Mouse (Mus musculus): ENCODE measurements around the gene Jmjd1c.

DNA sequence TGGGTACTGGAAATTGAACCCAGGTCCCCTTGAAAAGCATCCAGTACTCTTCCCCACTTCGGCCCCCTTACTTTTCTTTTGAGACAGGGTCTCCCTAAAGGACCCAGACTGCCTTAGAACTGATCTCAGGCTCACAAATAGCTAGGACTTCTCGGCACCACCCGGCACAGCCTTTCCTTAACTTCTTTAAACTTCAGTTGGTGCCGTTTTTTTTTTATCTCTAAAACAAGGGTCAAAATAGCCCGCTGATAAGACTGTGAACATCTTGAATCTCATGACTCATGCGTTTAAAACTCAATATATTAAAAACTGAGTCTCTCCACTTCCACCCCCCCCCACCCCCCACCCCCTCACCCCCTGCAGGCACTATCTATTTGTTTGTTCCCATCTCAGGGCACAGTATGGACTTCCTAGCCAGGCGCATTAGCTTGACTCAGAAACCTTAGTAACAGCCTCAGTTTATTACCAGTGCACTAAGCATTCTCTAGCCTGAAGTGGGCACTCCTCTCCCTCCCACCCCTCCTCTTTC, 200.1 kb downstream of the Jmjd1c start:
- TF ChIP-seq CTCF (IDR thresholded peaks at IDR 0.05; ENCODE audit: extremely low read depth, insufficient read depth, low read length) (no peak), POLR2A (IDR thresholded peaks at IDR 0.05; ENCODE audit: extremely low read depth, insufficient read depth, low read length) (no peak)
